Mouse (Mus musculus) cortical plate, adult 2 months (tissue): ENCODE measurements around the gene Parva.

Experiments
- CTCF ChIP-seq: fragments of 200-500 bp; IDR thresholded peaks from 2 replicates; pipeline ENCODE4 v1.5.1; 2011; ENCODE audit warnings: mild to moderate bottlenecking, control low read depth, low read length; ENCODE audit not compliant: insufficient read depth; ENCODE audit errors: extremely low read depth
- POLR2A ChIP-seq: fragments of 200-500 bp; IDR thresholded peaks from 2 replicates; pipeline ENCODE4 v1.6.1; 2011; ENCODE audit warnings: mild to moderate bottlenecking, low read length, control low read depth; ENCODE audit not compliant: insufficient read depth; ENCODE audit errors: extremely low read depth

DNA sequence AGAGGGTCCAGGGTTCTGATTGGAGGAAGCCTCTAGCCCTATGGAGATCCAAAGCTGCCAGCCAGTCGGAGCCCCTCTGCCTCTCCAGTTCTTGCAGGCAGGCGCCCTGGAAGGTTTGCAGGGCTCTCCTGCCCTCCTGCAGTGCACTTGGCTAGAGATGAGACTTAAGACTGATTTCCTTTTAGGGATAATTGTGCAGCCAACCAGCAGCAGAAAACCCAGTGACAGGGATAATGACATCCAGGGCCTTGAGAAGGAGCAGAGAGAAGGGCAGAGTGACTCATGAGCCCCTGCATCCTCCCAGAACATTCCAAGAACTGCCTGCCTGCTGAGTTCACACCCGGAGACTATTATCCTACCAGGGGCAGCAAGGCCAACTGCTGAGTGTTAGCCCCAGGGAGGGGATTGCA is 26.5 kb downstream of the Parva start:
- TF ChIP-seq CTCF, result no peak
- no peak for TF ChIP-seq POLR2A
